26 mouse cellular contexts compared by ENCODE assay signal in genomic region chr17:16798316-16798715, GRCm38 (mm10).
"Had no signal": no experiment of that assay in that cellular context is flagged by ENCODE, and none has a peak within 500 bp of the region (broad histone marks: within the 10 kb centered on the region; RNA-seq: fewer than 3 reads in every experiment).

No protein-coding gene starts in this region.

- H3K9me3 ChIP-seq: embryonic facial prominence, embryonic 10.5 days; embryonic facial prominence, embryonic 12.5 days; embryonic facial prominence, embryonic 13.5 days; embryonic facial prominence, embryonic 15.5 days; forebrain, embryonic 10.5 days; forebrain, embryonic 12.5 days; forebrain, embryonic 13.5 days; forebrain, embryonic 15.5 days; heart, embryonic 10.5 days had no signal

- H3K27ac ChIP-seq: embryonic facial prominence, embryonic 10.5 days; embryonic facial prominence, embryonic 12.5 days; embryonic facial prominence, embryonic 13.5 days; embryonic facial prominence, embryonic 15.5 days; forebrain, embryonic 10.5 days; forebrain, embryonic 12.5 days; forebrain, embryonic 13.5 days; forebrain, embryonic 15.5 days; gastrocnemius, adult 2 months; heart, adult 2 months; heart, embryonic 10.5 days had no signal

- H3K27me3 ChIP-seq: embryonic facial prominence, embryonic 12.5 days; embryonic facial prominence, embryonic 13.5 days; embryonic facial prominence, embryonic 15.5 days; forebrain, embryonic 12.5 days; forebrain, embryonic 13.5 days; forebrain, embryonic 15.5 days had no signal

- H3K4me3 ChIP-seq: embryonic facial prominence, embryonic 10.5 days; embryonic facial prominence, embryonic 12.5 days; embryonic facial prominence, embryonic 13.5 days; embryonic facial prominence, embryonic 15.5 days; erythroblast, embryonic 14.5 days; forebrain, embryonic 10.5 days; forebrain, embryonic 12.5 days; forebrain, embryonic 13.5 days; forebrain, embryonic 15.5 days; gastrocnemius, adult 2 months; heart, adult 2 months; heart, embryonic 10.5 days had no signal

- H3K36me3 ChIP-seq: embryonic facial prominence, embryonic 10.5 days; embryonic facial prominence, embryonic 12.5 days; embryonic facial prominence, embryonic 13.5 days; embryonic facial prominence, embryonic 15.5 days; forebrain, embryonic 10.5 days; forebrain, embryonic 12.5 days; forebrain, embryonic 15.5 days; heart, embryonic 10.5 days had no signal

- H3K9ac ChIP-seq: embryonic facial prominence, embryonic 12.5 days; embryonic facial prominence, embryonic 13.5 days; embryonic facial prominence, embryonic 15.5 days; forebrain, embryonic 12.5 days; forebrain, embryonic 13.5 days; forebrain, embryonic 15.5 days; forebrain, postnatal 0 days had no signal

- DNase-seq: cerebellum, adult 9-11 months; cerebellum, postnatal 10 days; cerebellum, postnatal 14 days; cerebellum, postnatal 25 days; cerebellum, postnatal 36 days; forebrain, postnatal 0 days; gastrocnemius, adult 2 months; gastrocnemius, postnatal 10 days; gastrocnemius, postnatal 14 days; gastrocnemius, postnatal 25 days; gastrocnemius, postnatal 36 days; heart, adult 11 months; heart, adult 18-20 months; heart, adult 2 months had no signal

- ATAC-seq: forebrain, embryonic 13.5 days; forebrain, embryonic 14.5 days; forebrain, embryonic 15.5 days; forebrain, embryonic 16.5 days; forebrain, postnatal 0 days had no signal

- H3K4me1 ChIP-seq: embryonic facial prominence, embryonic 10.5 days; embryonic facial prominence, embryonic 12.5 days; embryonic facial prominence, embryonic 13.5 days; embryonic facial prominence, embryonic 15.5 days; forebrain, embryonic 10.5 days; forebrain, embryonic 12.5 days; forebrain, embryonic 13.5 days; forebrain, embryonic 15.5 days; heart, embryonic 10.5 days had no signal

- H3K4me2 ChIP-seq: embryonic facial prominence, embryonic 12.5 days; embryonic facial prominence, embryonic 13.5 days; embryonic facial prominence, embryonic 15.5 days; forebrain, embryonic 12.5 days; forebrain, embryonic 13.5 days; forebrain, embryonic 15.5 days had no signal
